ENCODE assay signal across 22 mouse cellular contexts in the genomic region with DNA sequence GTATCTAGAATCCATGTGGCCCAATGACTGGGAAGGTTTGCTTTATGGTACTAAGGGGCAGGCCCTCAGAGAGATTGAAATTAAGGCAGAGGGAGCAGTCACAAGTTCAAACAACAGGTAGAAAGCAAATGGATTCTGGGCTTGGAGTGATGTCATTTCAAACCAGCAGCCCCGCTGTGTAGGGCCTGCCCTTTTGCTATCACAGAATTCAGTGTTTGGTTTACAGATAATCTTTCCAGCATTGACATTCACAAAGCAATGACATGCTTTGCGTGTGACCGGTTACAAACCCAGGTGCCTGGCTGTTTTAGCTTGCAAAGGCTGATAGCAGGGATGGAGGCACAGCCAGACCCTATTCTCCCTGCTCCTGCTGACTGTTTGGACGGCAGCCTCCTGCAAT.
A peak's percentile ranks its signal among the peaks of the same experiment; 100 is the strongest.
DNase-seq lines count a peak whose midpoint lies in the region; ATAC-seq and TF ChIP-seq lines count a peak whose summit lies in the region.
"Had no signal": no experiment of that assay in that cellular context is flagged by ENCODE, and none has a peak within 500 bp of the region (broad histone marks: within the 10 kb centered on the region; RNA-seq: fewer than 3 reads in every experiment).

No protein-coding gene starts in this region.

- no peak overlapping the region for H3K4me3 ChIP-seq in stomach, embryonic 14.5 days (ENCODE audit: low read depth, low read length)
- no peak overlapping the region for H3K4me3 ChIP-seq in stomach, embryonic 15.5 days (replicated peaks)
- H3K4me3 ChIP-seq in stomach, postnatal 0 days (ENCODE audit: low read depth, low read length): no peak overlapping the region
- H3K4me3 ChIP-seq in hindbrain, embryonic 13.5 days: no peak overlapping the region
- H3K4me3 ChIP-seq: embryonic facial prominence, embryonic 13.5 days; embryonic facial prominence, embryonic 15.5 days; erythroblast, embryonic 14.5 days; forebrain, embryonic 10.5 days; forebrain, embryonic 12.5 days had no signal

- H3K9ac ChIP-seq in stomach, embryonic 14.5 days (replicated peaks; ENCODE audit: low read depth, low read length): no peak overlapping the region
- H3K9ac ChIP-seq in stomach, embryonic 15.5 days: no peak overlapping the region
- H3K9ac ChIP-seq in stomach, postnatal 0 days (ENCODE audit: low read length): no peak overlapping the region
- H3K9ac ChIP-seq in hindbrain, embryonic 13.5 days: no peak overlapping the region
- H3K9ac ChIP-seq: embryonic facial prominence, embryonic 13.5 days; embryonic facial prominence, embryonic 15.5 days; forebrain, embryonic 12.5 days had no signal

- H3K9me3 ChIP-seq in stomach, embryonic 14.5 days (ENCODE audit: control insufficient read depth, low read depth, low read length): no peaks in the 10 kb centered on the region
- no peaks in the 10 kb centered on the region for H3K9me3 ChIP-seq in stomach, embryonic 15.5 days
- H3K9me3 ChIP-seq in stomach, postnatal 0 days (ENCODE audit: control insufficient read depth, low read length): no peaks in the 10 kb centered on the region
- no peaks in the 10 kb centered on the region for H3K9me3 ChIP-seq in hindbrain, embryonic 13.5 days
- H3K9me3 ChIP-seq: embryonic facial prominence, embryonic 13.5 days; embryonic facial prominence, embryonic 15.5 days; forebrain, embryonic 10.5 days; forebrain, embryonic 12.5 days had no signal

- H3K4me1 ChIP-seq in stomach, embryonic 14.5 days (ENCODE audit: control insufficient read depth, insufficient read depth, low read length): no peaks in the 10 kb centered on the region; the same call in 1 of the 2 replicates
- H3K4me1 ChIP-seq in stomach, embryonic 15.5 days: 0 out of 2 replicates have a peak, but pooled peaks cover 3% of the 10 kb centered on the region
- no peaks in the 10 kb centered on the region for H3K4me1 ChIP-seq in stomach, postnatal 0 days (replicated peaks; ENCODE audit: control insufficient read depth, insufficient read depth)
- peaks cover 3% of the 10 kb centered on the region; the same call in 1 of the 2 replicates for H3K4me1 ChIP-seq in hindbrain, embryonic 13.5 days (replicated peaks)
- H3K4me1 ChIP-seq: embryonic facial prominence, embryonic 15.5 days; forebrain, embryonic 10.5 days; forebrain, embryonic 12.5 days had no signal

- peaks cover 19% of the 10 kb centered on the region for H3K36me3 ChIP-seq in stomach, embryonic 14.5 days (ENCODE audit: control insufficient read depth, insufficient read depth, low read length)
- H3K36me3 ChIP-seq in stomach, embryonic 15.5 days: peaks cover 22% of the 10 kb centered on the region
- peaks cover 19% of the 10 kb centered on the region; the same call in 1 of the 2 replicates for H3K36me3 ChIP-seq in stomach, postnatal 0 days (ENCODE audit: control insufficient read depth, insufficient read depth, low read length)
- peaks cover 89% of the 10 kb centered on the region for H3K36me3 ChIP-seq in hindbrain, embryonic 13.5 days

- DNase-seq in stomach, postnatal 0 days (ENCODE audit: low spot score): no peak
- no peak for DNase-seq in frontal cortex, adult 2 months (ENCODE audit: extremely low spot score in 1 of 2, low spot score in 1 of 2)
- DNase-seq: adrenal gland, adult 2 months; adrenal gland, postnatal 10 days; adrenal gland, postnatal 25 days; cerebellum, adult 11 months; cerebellum, adult 18-20 months; cerebellum, adult 8-10 months; cerebellum, adult 9-11 months; cerebellum, postnatal 14 days; cerebellum, postnatal 36 days; embryo, embryonic 11 days had no signal

- H3K27ac ChIP-seq in stomach, embryonic 14.5 days (ENCODE audit: low read length): no peak overlapping the region
- H3K27ac ChIP-seq in stomach, embryonic 15.5 days: no peak overlapping the region
- H3K27ac ChIP-seq in stomach, postnatal 0 days (replicated peaks): no peak overlapping the region
- no peak overlapping the region for H3K27ac ChIP-seq in hindbrain, embryonic 13.5 days
- H3K27ac ChIP-seq: embryonic facial prominence, embryonic 13.5 days; embryonic facial prominence, embryonic 15.5 days; forebrain, embryonic 10.5 days; forebrain, embryonic 12.5 days had no signal

- H3K27me3 ChIP-seq in stomach, embryonic 14.5 days (ENCODE audit: control insufficient read depth, insufficient read depth, low read length): no peaks in the 10 kb centered on the region
- H3K27me3 ChIP-seq in stomach, embryonic 15.5 days (replicated peaks): no peaks in the 10 kb centered on the region
- H3K27me3 ChIP-seq in stomach, postnatal 0 days (ENCODE audit: control insufficient read depth, insufficient read depth, low read length): no peaks in the 10 kb centered on the region
- no peaks in the 10 kb centered on the region for H3K27me3 ChIP-seq in hindbrain, embryonic 13.5 days
- H3K27me3 ChIP-seq: embryonic facial prominence, embryonic 13.5 days; embryonic facial prominence, embryonic 15.5 days; forebrain, embryonic 12.5 days had no signal

- 54% methylated on average over 4 of the region's 4 CpGs for WGBS in stomach, embryonic 14.5 days
- 66% methylated on average over 4 of the region's 4 CpGs for whole genome bisulfite sequencing in stomach, embryonic 15.5 days
- 59% methylated on average over 4 of the region's 4 CpGs for WGBS in stomach, postnatal 0 days
- 77% methylated on average over 4 of the region's 4 CpGs for WGBS in hindbrain, embryonic 13.5 days

- TF ChIP-seq EP300 in stomach, postnatal 0 days (optimal IDR thresholded peaks at IDR 0.05): no peak

- H3K4me2 ChIP-seq in stomach, embryonic 14.5 days (replicated peaks; ENCODE audit: low read depth, low read length): no peak overlapping the region
- no peak overlapping the region for H3K4me2 ChIP-seq in stomach, embryonic 15.5 days
- no peak overlapping the region for H3K4me2 ChIP-seq in stomach, postnatal 0 days (replicated peaks; ENCODE audit: low read depth)
- no peak overlapping the region for H3K4me2 ChIP-seq in hindbrain, embryonic 13.5 days
- H3K4me2 ChIP-seq: embryonic facial prominence, embryonic 13.5 days; embryonic facial prominence, embryonic 15.5 days; forebrain, embryonic 12.5 days had no signal

- TF ChIP-seq CTCF in stomach, postnatal 0 days (IDR thresholded peaks at IDR 0.05; ENCODE audit: low read depth): no peak

- ATAC-seq in stomach, embryonic 14.5 days (ENCODE audit: insufficient number of reproducible peaks, insufficient read depth, low FRiP score, low read depth): peak; percentile 56; the same call in 1 of the 2 replicates
- ATAC-seq in stomach, embryonic 15.5 days (ENCODE audit: insufficient read depth, low FRiP score, low read depth): peak; percentile 38; the same call in 1 of the 2 replicates
- peak; percentile 52; the same call in 1 of the 2 replicates for ATAC-seq in stomach, postnatal 0 days (ENCODE audit: low FRiP score, low TSS enrichment)
- no peak for ATAC-seq in hindbrain, embryonic 13.5 days (ENCODE audit: low FRiP score)
- ATAC-seq: forebrain, embryonic 14.5 days; forebrain, embryonic 16.5 days had no signal
